Mouse (Mus musculus) monocyte, adult 5-6 weeks (primary cell): ENCODE results near the gene Gm8720. TPM values are rescaled to one million over a fixed set of nuclear protein-coding genes. Genes with fewer than 3 reads are reported as not detected.
"Not testable (repeated sequence)": the region's sequence is repeated elsewhere in the genome, so short reads cannot be mapped to it uniquely, and the experiment has no call there.

Experiments
- ATAC-seq: fragments of 153-309, 156-312 bp; replicated peaks from 2 replicates; pipeline ENCODE4 v1.8.0; 2017; ENCODE audit warnings: mild to moderate bottlenecking; ENCODE audit not compliant: low TSS enrichment, insufficient number of reproducible peaks, severe bottlenecking, poor library complexity, low FRiP score
- total RNA-seq: library from RNA; stranded (forward); fragments of 200-1000, 200-491, 200-594 nt; gene quantifications from 3 replicates; pipeline ENCODE4 v1.2.3, GENCODE M21; 2017

The Gm8720 gene
- total RNA-seq = not detected in 3 replicates

GRCm38 (mm10) chr7:23067356-23067755 is at the start of gene Gm8720:
Gene Gm8720, minus strand, starts transcription at chr7:23067456.
- ATAC-seq = not testable (repeated sequence)

- ATAC-seq = not testable (repeated sequence)
These were observed 12.0 kb downstream of the Gm8720 start, which contains the start of gene Vmn1r163 for GRCm38 (mm10) chr7:23055240-23055639. Gene Vmn1r163, plus strand, starts transcription at chr7:23055540.

- not testable (repeated sequence) for ATAC-seq
These were observed 47.4 kb downstream of the Gm8720 start, which contains the start of gene Gm4216 for GRCm38 (mm10) chr7:23019823-23020222. Gene Gm4216, minus strand, starts transcription at chr7:23019923.

Other genes starting within 250 kb of the Gm8720 start
- not detected in 3 replicates for gene Vmn1r159, start 223.9 kb downstream of the Gm8720 start, total RNA-seq
- not detected in 3 replicates for gene Vmn1r160, start 196.2 kb downstream of the Gm8720 start, total RNA-seq
- gene Gm4214, start 82.8 kb downstream of the Gm8720 start, total RNA-seq = not detected in 3 replicates
- not detected in 3 replicates for gene Gm4216, start 47.5 kb downstream of the Gm8720 start, total RNA-seq
- gene Vmn1r163, start 11.9 kb downstream of the Gm8720 start, total RNA-seq = not detected in 3 replicates
- gene Gm10662, start 77.0 kb upstream of the Gm8720 start, total RNA-seq = not detected in 3 replicates
- not detected in 3 replicates for gene Vmn1r165, start 149.9 kb upstream of the Gm8720 start, total RNA-seq
- gene Vmn1r166, start 184.2 kb upstream of the Gm8720 start, total RNA-seq = not detected in 3 replicates
- gene Gm6902, start 211.4 kb upstream of the Gm8720 start, total RNA-seq = not detected in 3 replicates
- gene Nlrp4e, start 233.7 kb upstream of the Gm8720 start, total RNA-seq = not detected in 3 replicates